Mouse (Mus musculus) left cerebral cortex, adult 11 months (tissue): ENCODE data around the gene Scn8a.

ENCODE experiments used
- DNase-seq: peaks from one replicate; pipeline ENCODE4 v3.0.0; 2022; ENCODE audit warnings: low spot score

The Scn8a gene

DNA sequence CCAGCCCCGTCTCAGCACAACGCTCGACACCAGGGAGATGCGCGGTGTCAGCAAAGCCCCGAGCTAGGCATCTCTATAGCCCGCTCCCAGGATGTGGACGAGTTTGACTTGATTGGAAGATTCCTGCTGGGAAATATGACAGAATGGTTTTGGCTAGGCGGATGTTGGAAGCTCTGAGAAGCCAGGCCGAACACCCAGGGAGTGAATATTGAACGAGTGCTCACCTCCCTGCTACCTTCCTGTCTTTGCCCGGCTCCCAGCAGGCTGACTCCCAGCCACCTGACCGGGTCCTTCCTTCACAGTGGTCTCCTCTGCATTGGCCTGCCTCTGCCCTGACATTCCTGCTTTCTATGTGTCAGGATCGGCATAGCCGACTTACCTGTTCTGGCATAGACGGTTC is 85.1 kb downstream of the Scn8a start:
- no peak for DNase-seq

DNA sequence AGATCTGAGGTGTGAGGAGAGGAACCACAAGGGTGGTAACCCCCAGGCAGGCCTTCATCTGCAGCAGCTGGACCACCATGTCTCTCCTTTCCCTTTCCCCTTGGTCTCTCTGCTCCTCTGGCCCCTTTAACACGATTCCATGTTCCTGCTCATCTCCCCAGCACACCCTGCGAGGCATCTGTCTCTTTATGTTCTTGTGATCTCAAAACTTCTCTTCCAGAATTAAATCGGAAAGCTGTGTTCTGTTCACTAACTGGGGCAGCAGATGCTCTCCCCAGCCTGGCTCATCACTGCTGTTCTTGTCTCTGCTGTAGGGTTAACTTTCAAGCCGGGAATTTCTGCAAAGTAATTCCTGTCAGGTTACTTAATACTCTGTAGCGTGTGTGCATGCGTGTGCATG is 91.3 kb downstream of the Scn8a start:
- DNase-seq = peak; percentile 61

DNA sequence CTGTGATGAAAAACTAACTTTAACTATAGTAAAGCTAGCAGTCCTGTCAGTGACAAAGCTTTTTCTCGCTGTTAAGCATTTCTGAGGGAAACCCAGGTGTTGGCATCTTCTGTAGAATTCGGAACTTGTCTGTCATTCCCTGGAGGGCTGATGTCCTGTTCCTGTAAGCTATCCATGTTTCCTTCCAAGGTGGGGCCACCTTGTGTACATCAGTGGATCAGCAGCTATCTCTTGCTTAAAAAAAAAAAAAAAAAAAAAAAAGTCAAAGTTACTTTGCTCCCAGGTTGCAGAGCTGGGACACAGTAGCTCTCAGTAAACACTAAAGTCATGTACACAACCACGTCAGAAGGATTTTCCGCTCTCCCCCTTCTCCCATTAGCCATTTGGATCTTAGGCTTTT is 91.9 kb downstream of the Scn8a start:
- no peak for DNase-seq

DNA sequence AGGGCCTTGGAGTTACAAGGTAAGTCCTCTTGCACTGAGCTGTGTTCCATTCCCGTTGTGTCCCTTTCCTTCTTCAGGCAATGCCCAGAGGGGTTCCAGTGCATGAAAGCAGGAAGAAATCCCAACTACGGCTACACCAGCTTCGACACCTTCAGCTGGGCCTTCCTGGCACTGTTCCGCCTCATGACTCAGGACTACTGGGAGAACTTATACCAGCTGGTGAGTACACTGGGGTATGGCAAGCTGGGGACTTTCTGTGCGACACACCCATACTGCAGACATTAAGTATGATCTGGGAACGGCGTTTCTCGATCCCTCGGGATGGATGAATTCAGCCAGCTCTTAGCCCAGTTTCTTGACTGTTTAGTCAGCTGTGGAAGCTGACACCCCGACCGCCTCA is 101.8 kb downstream of the Scn8a start:
- peak; percentile 42 for DNase-seq

DNA sequence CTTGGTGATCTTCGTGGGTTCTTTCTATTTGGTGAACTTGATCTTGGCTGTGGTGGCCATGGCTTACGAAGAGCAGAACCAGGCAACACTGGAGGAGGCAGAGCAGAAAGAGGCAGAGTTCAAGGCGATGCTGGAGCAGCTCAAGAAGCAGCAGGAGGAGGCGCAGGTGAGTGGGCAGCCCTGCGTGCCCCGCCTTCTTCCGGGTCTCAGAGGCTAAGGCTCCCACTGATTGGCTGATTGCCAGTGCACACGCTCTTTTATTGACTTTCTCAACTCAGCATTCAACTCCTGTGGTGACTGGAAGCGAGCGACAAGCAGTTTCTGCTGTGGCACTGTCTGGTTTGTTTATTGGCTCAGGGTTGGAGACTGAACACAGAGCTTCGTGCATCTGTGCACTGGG is 103.1 kb downstream of the Scn8a start:
- DNase-seq = no peak

DNA sequence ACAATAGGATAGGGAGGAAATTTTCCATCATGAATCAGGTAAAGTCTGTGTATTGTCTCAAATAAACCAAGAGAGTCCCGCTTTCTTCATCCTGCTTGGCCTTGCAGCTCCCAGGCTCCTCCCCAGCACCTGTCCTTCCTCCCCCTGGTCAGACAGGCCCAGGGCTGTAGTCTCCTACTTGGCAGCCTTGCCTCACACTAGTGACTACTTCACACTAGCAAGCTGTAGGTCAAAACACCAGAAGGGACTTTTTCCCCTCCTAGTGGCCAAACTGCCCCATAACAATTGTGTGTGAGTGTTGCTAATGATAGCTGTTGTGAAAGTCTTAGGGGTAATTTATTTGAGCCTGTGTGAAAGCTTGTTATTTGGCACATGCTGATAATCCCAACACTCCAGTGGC is 105.0 kb downstream of the Scn8a start:
- no peak for DNase-seq

DNA sequence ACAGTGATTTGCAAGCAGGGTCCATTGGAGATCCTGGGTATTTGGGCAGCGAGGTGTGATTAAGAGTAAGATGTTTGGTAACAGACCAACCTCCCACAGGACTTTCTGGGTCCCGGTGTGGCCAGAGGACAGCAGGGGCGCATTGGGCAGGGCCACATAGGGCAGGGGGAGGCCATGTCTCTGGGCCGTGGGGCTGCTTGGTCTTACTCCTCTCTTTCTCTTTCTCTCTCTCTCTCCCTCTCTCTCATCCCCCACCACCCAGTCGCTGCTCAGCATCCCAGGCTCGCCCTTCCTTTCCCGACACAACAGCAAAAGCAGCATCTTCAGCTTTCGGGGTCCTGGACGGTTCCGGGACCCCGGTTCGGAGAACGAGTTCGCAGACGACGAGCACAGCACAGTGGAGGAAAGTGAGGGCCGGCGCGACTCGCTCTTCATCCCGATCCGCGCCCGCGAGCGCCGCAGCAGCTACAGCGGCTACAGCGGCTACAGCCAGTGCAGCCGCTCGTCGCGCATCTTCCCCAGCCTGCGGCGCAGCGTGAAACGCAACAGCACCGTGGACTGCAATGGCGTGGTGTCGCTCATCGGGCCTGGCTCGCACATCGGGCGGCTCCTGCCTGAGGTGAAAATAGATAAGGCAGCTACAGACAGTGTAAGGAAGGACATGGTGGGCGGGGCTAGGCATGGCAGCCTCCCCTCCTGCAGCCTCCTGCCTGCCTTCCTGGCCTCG is 113.9 kb downstream of the Scn8a start:
- no peak for DNase-seq

DNA sequence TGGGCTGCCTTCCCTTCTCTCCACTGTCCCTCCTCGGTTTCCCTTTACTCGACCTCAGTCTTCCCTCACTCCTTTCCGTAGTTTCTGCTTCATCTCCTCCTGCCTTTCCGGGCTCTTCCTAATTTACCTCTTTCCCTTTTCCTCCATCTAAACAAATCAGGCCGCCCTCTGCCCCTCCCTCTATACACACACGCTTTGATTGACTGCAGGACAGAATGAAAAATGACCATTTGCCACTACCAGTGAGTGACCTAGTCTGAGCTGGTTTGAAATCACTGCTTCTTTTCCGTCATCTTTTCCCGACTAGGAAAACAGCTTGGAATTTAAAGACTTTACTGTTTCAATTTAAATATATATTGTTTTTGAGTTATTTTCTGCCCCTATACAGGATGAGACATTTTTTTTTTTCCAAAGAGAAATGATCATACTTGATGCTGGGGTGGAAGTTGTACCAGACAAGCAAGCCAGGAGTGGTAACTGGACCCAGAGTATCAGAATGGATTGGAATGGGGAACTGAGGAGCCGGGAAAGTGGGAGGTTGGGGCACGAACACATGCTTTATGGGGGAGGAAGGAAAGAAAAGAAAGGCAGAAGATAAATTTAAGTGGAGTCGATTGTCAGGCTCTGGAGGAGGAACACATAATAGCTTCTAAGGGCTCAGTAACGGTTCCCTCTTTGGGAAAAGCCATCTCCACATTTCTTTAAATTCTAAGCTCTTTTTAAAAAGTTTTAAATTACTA is 114.7 kb downstream of the Scn8a start:
- no peak for DNase-seq

DNA sequence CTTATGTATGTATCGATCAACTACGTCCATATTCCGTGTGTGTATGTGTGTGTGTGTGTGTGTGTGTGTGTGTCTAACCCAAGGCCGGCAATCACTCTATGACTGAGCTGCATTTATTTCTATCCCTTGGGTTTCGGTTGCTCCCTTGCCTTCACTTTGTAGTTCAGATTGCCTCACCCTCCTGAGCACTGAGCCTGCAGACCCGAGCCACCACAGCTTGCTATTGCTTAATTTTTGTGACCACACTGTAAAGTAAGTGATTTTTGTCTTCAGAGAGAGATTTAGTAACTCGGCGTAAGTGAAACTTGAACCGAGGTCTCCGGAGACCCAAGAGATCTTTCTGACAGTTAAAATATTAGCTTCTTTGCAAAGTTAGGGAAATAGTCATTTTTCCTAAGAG is 116.8 kb downstream of the Scn8a start:
- DNase-seq = no peak

DNA sequence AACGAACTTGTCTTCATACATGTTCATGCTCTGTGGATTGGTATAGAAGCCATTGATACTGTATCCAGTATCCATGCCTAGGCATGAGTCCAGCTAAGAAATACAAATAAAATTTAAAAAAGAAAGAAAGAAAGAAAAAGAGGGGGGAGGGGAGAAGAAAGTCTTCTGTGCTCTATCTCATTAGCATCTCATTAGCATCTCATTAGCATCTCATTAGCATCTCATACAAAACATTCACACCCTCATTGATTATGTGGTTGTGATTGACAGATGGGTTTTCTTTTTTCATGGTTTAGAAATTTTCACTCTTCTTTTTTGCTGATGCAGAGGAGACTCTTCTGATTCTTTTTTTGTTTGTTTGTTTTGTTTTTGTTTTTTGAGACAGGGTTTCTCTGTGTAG is 117.4 kb downstream of the Scn8a start:
- DNase-seq = no peak

DNA sequence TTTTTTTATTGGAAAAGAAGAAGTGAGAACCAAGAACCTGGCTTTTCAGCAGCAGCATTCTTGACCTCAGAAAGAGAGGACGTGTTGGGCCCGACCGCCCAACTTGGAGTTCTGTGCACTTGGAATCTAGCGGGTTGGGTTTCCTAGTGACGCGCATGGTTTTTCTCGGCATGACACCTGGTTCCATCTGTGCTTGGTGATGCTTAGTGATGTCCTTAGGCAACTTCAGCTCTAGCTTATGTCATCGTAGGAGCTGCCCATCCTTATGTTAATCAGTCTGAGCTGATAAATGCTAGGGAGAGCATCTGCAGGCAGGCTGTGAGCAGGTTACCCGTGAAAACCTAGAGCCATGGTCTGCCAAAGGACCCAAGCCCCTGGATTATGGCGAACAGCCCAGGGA is 120.6 kb downstream of the Scn8a start:
- DNase-seq = no peak

DNA sequence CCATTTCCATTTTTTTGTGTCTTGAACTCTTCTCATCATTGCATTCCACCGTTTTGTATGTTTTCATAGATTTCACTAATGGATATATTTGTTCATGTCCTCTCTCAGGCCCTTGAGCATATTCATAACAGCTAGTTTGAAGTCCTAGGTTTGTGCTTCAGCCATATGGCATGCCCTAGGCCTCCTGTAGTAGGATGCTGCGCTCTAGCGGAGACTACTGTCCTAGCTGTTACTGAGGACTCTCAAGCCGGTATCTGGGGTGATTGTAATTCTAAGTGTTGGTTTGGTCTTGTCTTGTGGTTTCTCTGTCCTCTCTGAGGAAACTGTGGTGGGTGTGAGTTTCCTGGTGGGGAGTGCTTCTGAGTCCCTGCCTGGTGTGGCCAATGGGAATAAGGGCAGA is 127.4 kb downstream of the Scn8a start:
- no peak for DNase-seq

DNA sequence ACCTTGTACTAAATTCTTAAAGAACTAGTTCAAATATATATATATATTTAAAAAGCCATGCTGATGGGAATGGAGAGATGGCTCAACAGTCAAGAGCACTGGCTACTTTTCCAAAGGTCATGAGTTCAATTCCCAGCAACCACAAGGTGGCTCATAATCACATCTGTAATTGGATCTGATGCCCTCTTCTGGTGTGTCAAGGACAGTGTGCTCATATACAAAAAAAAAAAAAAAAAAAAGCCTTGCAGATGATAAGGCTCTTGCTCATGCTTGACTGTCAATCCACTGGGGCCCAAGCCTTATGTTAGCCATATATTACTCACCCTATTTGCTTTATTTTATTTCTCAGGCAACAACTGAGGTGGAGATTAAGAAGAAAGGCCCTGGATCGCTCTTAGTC is 132.0 kb downstream of the Scn8a start:
- no peak for DNase-seq

DNA sequence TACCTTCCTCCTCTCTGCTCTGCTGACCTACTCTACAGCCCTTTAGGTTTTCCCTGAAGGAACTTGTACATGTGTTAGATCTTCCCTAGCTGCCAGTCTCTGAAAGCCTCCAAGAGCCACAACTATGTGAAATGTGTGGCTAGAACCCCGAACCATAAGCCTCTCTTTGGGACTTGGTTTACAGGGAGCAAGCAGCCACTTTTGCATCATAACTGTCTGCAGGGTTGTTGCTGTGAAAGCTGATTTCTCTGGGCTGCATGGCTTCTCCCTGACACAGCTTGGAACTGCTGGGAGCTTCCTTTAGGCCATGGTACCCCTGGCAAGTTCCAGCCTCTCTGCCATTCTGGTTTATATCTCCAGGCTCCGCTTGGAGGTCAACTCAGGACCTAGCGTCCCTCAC is 132.8 kb downstream of the Scn8a start:
- no peak for DNase-seq

DNA sequence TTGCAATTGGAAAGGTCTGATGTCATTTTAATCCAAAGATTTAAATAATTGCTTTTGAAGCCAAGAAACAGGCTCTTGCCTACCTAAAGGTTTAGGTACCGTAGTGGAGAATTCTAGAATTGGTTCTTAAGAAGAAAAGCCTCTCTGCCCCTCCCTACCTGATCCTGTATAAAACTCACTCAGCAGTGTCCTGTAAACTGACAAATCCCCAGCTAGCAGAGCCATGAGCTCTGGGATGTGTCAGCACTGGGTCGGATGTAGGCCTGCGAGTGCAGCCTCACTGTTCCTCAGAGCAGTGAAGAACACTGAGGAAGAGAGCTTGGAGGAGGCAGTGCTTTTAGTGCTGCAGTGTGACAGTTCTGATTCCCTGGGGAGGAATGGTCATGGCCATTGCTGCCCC is 134.9 kb downstream of the Scn8a start:
- DNase-seq = no peak

DNA sequence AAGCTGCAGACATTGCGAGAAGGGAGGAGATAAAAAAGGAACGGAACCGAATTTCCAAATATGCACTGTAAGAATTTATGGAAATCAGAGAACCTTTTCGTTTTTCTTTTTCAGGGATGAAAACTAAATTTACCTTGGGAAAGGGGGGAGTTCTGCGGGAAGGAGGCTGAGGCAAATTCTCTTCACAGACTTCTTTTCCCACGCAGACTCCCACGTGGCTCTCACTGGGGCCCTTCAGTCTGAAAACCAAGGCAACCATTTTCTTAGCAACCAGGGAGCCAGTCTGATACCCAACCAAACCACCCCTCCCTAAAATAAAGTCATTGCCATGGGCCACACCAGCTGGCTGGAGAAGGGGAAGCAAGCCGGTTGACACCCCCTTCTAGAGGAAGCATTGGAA is 136.1 kb downstream of the Scn8a start:
- peak; percentile 52 for DNase-seq

DNA sequence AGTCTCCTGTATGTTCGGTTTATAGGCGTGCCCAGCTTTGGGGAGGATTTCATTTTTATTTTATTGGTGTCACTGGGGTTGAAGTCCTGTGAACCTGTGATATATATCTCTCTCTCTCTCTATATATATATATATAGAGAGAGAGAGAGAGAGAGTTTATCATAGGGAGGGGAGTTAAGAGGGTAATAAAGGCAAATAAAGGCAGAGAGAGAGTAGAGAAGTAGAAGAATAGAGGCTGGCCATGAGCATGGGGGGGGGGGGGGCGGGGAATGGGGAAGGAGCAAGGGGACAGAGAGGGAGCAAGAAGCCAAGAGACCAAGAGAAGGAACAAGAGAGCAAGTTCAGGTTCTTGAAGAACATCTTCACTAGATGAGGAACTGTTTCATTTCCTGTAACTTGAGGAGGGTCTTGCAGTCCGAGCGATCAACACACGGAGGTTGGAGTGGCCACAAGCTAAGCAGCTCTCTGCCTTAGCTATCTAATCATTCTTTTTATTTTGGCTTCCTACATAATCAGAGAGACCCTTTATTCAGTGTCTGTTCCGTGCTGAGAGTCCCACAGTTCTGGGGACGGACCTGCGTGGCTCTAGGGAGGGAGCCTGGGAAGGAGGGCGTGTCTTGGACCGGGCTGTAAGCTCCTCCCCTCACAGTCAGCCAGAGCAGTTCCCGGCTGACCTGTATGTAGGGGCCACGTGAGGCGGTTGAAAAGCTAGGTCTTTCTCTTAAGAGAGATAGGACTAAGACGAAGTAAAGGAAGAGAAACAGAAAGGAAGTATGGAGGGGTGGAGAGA is 136.8 kb downstream of the Scn8a start:
- no peak for DNase-seq

DNA sequence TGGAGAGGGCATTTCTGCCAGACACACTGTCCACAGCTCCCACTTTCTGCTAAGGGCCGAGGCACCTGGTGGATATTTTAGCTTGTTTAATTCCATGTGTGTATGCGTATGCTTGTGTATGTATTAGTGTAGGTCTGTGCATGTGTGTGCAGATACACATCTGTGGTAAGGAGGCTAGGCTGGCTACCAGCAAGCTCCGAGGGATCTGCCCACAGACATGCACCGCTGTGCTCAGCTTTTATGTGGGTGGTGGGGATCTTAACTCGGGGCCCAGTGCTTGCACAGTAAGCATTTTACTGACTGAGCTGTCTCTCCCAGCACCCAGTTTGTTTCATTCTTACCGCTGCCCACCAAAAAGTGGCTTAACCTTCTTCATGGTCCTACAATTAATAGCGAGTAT is 137.6 kb downstream of the Scn8a start:
- DNase-seq = no peak

DNA sequence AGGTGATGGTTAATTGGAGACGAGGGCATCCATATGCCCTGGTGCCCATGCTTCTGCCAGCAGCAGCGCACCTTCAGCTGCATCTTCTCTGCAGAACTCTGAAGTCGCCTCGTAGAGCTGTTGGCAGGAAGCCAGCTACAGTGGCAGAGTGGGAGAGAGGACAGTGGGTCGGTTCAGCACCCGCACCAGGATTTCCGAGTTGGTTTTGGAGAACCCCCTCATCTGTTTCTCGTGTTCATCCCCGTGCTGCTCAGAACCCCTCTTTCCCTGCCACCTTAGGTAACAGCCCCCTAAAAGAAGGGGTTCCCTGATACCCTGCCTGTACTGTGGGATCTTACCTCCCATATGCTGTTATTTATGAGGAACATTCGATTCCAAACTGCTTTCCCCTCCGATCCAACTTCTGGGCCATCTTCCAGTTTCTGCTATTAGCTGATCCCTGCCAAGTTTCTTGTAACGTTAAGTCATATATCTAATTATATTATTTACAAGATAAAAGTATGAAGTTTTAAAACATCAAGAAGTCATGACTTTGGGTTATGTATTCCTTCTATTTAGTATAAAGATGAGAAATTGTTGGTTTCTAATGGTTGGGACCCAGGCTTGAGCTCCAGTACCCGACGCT is 138.8 kb downstream of the Scn8a start:
- no peak for DNase-seq

DNA sequence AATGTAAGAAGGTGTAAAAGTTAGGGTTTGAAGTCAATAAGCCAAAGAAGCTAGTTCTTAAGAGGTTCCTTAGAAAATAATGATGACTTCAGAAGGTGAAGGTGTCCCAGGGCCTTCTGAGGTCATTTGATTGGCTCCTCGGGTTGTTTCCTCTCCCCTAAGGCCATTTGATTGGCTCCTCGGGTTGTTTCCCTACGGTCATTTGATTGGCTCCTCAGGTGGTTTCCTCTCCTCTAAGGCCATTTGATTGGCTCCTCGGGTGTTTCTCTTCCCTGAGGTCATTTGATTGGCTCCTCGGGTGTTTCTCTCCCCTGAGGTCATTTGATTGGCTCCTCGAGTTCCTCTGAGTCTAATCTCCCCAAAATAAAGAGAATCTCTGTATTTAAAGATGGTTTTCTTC is 141.7 kb downstream of the Scn8a start:
- no peak for DNase-seq

DNA sequence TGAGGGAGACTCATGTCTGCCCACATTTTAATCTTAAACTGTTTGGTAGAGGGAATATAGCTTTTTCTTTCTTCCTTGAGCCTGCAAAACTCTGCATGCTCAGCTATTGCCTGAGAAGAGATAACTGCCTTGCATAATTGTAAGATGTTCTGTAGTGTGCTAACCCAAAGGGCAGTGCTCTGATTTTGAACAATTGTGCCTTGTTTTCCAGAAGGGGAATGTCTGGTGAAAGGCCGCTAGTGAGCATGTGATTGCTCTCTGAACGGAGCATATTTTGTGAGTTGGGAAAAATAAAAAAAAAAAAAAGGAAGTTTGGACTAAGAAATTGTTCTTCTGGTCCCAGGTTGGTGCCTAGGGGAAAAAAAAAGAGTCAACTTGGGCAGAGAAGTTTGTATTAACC is 159.3 kb downstream of the Scn8a start:
- DNase-seq = no peak

DNA sequence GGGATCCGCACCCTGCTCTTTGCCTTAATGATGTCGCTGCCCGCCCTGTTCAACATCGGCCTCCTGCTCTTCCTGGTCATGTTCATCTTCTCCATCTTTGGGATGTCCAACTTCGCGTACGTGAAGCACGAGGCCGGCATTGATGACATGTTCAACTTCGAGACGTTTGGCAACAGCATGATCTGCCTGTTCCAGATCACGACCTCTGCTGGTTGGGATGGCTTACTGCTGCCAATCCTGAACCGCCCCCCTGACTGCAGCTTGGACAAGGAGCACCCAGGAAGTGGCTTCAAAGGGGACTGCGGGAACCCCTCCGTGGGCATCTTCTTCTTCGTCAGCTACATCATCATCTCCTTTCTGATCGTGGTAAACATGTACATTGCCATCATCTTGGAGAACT is 170.0 kb downstream of the Scn8a start:
- DNase-seq = no peak

DNA sequence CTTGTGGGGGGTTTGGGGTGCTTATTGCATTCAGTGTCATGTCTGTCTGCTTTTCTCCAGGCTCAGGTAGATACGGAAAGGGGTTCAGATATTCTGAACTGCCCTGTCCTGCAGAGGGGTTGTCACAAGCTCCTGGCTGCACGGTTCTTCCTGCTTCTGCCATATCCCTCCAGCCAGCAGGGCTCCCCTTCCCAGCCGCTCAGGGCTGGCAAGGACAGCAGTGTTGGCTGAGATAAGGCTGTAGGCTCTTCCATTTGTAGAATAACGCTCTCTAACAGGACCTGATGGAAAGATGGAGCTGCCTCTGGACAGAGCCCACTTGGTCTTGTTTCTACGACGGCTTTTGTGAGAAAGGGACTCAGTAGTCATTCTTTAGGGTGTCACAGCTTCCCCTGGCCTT is 172.3 kb downstream of the Scn8a start:
- DNase-seq = no peak
